Mouse (Mus musculus) monocyte, adult 2 months (primary cell): Measurements from ENCODE around the gene Veph1.

ENCODE experiments used
- DNase-seq, 2 experiments: peaks; one replicate each; pipeline ENCODE4 v3.0.0; 2022; ENCODE audit warnings: low spot score in 2 of 2, low read depth in 1 of 2

The Veph1 gene

DNA sequence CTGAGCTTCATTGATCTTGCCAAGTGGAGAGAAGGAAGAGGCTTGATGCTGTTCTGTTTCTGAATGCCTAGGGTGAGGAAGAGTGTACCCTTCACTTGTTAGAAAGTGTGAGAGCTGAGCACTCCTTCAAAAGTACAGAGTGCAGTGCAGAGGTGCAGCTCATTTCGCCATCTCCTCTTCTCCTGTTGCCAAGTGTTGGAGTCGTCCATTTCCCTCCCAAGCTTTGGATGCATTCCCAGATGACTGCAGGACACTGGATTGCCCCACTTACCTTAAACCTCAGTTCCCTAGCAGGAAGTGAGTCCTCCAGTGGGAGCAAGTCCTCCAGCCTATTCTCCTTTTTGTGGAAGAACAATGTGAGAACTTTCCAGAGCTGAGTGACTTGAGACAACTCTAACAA lies 263.3 kb downstream of the Veph1 start:
- no peak for DNase-seq

DNA sequence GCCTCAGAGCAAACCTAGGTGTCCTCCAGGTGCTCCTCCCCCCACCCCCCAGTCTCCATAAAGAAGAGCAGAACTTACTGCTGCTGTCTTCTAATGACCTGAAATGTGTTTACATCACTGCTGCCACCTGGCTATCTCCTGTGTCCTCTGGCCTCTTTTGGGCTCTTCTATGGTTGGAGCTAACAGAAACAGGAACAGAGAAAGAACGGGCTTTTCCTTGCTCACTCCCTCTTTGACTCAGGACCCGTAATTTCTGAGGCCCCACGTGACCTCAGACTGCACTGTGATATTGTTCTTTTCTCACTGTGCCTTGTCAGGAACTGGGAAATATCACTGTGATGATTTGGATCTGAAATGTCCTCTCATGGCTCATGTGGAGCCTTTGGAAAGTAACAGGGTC lies 271.2 kb downstream of the Veph1 start:
- DNase-seq: no peak

DNA sequence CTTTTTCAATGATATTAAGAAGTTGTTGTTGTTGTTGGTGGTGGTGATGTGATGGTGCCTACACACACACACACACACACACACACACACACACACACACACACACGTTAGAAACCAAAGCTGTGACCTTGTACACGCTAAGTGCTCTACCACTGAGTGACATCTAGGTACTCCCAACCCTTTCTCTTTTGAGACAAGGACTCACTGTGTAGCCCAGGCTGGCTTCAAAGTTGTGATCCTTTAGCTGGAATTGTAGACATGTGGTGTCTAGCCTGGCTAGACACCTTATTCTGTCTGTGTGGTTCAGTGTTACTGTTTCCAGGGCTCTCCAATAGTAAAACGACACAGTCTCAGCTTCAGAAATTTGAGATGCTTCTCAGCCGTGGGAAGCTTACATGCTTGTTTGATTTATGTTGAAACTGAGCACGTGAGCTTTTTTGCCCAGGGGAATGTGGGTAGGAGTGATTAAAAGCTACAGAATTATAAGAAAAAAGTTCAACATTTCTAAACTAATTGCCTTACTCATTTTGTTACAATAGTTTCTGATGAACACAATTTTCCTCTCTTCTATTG lies 272.3 kb downstream of the Veph1 start:
- no peak for DNase-seq

- DNase-seq: no peak
Measured at GRCm38 (mm10) chr3:66019171-66019570, 277.5 kb downstream of the Veph1 start.

DNA sequence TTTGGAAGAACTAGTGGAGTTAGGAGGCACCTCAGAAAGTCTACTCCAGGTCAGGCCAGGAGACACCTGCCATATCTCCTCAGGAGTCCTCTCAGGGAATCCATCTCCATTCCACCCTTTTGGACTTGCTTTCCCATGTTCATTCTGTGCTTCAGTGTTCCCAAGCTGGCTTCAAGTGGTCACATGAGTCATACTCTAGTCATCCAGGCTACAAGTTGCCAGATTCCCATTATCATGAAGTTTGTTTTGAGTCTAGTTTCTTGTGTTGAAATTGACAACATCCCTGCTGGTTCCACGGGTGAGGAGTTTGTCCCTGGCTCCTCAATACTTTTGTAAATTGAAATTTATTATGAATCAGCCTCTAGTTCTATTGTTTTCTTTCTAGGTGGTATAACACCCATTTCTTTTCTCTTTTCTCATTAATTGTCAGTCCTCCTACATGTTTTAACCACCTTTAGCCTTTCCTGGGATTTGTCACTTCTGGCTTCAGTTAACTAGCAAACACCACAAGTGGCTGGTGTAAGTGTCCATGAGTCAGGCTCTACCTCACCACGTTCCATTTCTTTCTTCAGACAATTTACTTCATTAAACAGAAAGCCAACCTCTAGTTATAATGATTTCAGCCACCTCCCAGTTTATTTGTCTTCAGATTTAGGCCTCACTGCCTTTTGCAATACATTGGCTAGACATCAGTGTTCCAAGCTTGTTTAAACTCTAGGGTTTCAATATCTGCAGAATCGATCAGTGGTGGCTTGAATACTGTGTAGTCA lies 288.8 kb downstream of the Veph1 start:
- DNase-seq: no peak

DNA sequence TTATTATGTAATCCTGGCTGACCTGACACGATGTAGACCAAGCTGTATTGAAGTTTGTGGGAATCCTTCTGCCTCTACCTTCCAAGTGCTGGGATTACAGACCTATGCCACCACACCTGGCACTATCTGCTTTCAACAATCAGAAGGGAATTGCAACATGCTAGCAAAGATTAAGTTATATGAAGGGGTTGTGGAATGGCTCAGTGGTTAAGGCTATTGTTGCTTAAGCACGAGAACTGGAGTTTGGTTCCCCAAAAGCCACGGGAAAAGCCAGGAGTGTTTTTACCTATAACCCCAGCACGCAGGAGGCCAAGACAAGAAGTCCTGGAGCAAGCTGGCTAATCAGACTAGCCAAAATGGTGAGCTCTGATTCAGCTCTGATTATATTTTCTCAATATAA lies 291.6 kb downstream of the Veph1 start:
- no peak for DNase-seq

DNA sequence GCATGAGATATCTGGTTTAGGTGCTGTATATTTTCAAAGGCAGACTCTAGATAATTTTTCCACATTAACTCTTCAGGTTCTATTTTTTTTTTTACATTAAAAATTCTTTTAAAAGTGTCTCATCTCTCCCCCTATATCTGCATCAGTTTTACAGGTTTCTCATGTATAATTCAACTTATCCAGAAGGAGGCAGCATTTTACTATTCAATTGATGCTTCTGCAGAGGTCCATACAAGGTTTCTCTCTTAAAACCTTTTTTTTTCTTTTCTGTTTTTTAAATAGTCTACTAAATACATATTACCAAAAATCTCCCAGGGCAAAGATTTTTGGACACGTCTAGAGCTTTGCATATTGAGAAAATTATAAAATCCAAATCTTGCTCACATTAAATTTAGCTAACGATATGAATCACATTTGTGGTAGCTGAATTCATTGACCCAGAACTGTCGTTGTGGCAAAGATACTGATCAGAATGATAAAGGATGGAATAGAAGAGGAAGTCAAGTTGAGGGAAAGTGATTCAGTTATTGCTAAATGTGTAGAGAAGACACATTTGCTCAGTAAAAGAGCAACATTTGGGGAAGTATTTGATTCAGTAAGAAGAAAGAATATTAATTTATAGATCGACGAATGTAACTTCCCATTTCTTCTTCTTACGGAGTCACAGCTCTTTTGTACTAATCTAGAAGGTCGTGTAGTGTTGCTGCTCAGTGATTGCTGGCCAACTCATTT lies 292.3 kb downstream of the Veph1 start:
- DNase-seq: no peak
